Mouse (Mus musculus) c-Kit-positive CD71-positive TER-119-negative erythroid progenitor cells, embryonic 14.5 days (primary cell): Measurements from ENCODE around the gene Clstn1.

ENCODE experiments used
- DNase-seq: peaks from one replicate; pipeline ENCODE4 v3.0.0-alpha.2; 2013; ENCODE audit warnings: low read depth

The Clstn1 gene

DNA sequence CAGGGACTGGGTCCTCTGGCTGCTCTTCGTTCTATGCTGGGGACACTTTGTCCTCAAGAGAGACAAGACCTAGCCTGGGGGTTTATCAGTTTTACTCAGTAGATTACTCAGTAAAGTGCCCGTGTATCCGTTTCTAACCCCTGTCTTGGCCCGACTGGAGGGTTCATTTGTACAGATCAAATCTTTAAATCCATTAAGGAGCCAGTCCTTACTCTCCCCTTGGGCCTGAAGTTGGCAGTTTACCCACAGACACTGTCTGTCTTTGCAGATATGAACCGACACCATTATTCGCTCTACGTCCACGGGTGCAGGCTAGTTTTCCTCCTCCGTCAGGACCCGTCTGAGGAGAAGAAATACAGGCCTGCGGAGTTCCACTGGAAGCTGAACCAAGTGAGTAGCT lies 48.7 kb downstream of the Clstn1 start:
- no peak for DNase-seq

DNA sequence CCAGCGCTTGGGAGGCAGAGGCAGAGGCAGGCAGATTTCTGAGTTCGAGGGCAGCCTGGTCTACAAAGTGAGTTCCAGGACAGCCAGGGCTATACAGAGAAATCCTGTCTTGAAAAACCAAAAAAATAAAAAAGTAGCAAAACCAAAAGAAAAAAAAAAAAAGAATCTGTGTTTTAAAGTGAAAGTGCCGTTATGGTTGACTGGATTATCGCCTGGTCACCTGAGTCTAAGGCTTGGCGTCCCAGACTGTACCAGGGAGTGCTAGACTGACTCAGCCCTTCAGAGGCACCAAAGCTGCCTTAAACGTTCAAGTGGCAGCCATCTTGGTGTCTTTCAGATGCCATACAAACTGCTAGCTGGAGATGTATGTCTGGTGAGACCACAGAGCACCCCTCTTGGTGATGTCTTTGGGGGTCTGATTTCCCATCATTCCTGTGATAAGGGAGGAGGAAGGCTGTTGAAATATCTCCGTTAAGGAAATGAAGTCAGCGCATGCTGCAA lies 49.7 kb downstream of the Clstn1 start:
- no peak for DNase-seq

DNA sequence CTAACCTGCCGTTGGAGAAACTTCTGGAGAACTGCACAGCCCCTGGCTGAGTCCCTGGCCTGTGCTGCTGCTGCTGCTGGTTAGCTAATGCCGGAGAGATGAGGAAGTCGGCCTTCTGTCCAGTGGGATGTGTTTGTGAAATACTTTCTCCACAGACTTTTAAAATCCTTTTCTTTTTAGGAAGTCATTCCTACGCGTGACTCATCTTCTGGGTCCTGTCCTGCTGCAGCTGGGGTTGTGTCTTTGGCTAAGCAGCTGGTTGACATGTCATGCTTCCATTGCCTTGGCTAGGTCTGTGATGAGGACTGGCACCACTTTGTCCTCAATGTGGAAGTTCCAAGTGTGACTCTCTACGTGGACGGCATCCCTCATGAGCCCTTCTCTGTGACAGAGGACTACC lies 51.7 kb downstream of the Clstn1 start:
- DNase-seq = no peak

DNA sequence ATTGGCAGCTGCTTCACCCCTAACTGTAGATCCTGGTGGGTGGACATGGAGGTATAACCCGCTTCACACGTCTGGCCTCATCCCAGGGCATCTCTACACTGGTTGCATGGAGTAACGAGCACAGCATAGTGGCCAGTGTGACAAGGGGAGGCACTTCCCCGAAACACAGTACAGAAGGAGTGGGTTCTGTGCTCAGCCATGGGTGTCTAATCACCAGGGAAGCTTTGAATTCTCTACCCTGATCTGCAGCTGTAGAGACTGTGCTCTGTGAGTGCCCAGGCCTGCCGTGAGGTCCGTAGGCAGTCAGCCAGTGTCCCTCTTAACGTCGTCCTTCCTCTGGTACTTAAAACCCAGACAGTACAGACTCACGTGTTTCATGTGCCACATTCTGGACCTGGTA lies 54.6 kb downstream of the Clstn1 start:
- no peak for DNase-seq

DNA sequence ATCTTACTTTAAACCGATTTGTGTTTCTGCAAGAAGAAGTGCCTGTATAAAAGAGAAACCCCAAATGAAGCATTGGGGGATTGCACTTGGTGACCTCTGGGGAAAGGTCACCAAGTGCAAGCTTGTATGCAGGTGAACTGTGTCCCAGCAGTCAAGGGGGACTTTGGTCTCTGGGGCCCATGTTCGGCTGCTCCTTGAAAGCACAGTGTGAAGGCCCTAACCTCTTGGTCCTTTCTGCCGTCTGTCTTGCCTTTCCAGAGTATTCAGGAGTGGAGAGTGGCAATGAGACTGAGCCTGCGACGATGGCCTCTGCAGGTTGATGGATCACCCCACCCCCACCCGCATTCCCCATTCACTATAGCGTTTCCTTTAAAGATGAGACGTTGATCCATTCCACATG lies 55.1 kb downstream of the Clstn1 start:
- DNase-seq = no peak

DNA sequence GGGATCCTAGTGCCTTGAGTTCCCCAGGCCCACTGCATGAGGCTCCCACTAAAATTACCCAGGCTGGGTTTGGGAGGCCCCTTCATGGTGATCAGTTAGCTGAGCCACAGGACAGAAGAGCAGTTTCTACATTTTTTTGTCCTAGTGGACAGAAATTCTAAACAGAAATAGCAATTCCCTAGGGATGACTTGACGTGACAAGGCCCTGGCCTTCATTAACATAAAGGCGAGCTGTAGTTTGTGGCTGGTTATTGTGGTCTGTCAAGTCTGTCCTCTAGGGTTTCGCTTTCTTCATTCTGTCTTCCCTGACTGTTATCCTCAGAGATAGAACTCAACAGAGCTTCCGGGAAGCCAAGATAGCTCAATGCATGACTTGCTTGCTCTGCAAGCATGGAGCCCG lies 55.7 kb downstream of the Clstn1 start:
- DNase-seq = no peak

DNA sequence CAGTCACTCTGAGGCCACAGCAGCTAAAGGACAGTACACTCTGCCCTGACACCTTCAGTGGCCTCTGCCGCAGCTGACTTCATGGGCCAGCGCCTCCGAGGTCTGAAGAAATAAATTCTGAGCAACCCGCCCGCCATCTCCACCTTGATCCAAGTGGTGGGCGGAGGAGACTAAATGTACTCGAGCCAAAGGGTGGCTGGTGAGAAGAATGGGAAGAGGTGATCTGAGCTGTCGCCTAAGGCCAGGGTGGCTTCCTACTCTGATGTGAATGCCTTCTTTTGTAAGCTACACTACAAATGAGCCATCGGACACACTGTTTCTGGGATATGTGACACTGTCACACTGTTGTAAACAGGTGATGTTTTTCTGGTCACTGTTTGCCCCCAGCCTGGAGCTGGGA lies 59.5 kb downstream of the Clstn1 start:
- DNase-seq = no peak

DNA sequence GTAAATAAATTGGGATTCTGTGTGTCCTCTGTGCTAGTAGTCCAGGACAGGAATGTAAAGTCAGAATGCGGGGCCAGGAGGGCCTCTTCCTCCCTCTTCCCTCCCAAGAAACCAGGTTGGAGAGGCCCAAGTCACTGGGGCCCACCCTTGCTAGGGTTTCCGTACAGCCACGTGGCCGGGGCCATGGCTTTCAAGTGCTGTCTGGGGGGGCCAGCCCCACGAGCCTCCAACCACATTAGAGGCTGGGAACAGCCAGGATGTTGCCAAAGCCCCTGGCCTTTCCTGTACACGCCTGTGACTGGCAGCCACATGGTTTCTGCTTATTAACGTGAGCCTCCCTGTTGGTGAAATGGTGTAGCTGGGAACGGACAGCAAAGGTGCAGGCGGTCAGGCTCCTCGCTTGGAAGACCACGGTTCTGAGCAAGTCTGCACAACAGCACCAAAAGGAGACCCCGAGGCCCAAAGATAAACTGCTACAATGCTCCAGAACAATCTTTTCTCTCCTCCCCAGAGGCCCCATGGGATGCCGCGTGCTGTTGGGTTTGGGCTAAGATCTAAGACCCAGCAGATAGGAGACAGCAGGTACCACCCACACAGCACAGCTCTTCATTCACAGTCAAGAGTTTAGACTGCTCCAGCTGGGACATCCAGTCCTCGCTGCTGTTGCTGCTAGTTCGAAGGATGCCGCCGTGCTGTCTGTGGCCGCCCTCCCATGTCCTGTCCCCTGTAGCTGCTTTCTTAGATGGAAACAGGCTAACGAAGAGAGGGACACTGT lies 62.0 kb downstream of the Clstn1 start:
- no peak for DNase-seq

DNA sequence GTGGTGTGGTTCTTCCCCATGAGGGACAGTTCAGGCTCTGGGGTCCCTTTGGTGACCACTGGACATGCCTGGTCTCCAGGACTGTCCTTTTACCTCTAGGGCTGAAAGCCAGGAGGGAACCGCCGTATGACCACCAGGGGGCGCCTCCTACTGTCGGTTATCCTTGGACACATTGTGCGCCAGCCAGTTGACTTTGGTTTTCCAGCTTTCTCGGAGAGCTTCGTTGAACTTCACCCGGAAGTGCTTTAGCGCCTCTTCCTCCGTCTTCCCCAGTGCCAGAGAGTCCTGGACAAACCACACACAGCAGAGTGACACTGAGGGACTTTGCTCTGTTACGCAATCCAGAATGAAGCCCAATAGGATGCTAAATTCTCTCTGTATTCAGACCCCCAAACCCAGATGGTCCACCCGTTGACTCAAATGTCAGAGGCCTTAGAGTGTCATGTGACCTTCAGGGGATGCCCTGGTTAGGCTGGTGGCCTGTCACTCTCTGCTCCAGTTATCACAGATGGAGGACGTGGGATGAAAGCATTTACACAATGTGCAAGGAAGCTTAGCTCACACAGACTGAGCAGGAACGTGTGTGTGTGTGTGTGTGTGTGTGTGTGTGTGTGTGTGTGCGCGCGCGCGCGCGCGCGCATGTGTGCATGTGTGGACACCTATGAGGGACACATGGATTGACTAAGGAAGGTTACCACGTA lies 64.4 kb downstream of the Clstn1 start:
- DNase-seq = peak; percentile 36

DNA sequence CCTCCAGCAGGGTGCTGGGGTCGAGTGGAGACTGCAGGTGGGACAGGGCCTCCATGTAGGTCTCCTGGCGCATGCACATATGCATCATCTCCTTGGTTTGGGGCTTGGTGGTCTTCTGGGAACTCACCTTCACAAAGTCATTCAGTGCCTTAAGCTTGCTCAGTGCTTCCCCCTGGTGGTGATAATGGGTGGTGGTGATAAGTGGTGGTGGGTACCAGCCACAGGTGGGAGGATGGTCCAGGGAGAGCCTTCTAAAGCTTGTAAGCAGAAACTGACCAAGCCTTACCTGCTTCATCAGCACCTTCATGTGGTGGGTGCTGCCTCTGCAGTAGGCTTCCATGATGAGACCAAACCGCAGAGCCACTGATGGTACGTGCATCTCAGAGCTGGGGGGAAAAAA lies 68.0 kb downstream of the Clstn1 start:
- DNase-seq = no peak

DNA sequence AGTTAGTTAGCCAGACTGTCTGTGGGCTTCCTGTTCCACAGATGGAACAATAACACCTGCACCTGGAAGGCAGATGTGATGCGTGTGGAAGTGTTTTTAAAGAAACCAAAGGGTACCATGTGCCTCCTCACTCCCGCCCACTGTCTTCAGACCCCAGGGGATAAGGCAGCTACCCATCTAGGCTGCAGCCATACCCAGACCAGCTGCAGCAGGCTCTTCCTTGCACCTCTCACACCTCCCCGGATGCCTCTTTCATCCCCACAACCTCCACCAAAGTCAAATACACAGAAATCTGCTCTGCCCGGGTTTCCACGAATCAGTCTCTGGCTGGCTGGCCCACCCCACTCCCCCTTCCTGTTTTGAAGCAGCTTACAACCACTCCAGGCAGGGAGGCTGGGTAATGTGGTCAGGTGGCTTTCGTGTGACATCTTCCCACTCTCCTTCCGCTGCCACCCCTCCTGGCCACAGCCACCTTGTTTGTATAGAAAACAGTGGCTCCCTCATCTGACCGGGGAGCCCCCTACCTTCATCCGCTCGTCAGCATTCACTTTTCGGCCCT lies 71.7 kb downstream of the Clstn1 start:
- no peak for DNase-seq

DNA sequence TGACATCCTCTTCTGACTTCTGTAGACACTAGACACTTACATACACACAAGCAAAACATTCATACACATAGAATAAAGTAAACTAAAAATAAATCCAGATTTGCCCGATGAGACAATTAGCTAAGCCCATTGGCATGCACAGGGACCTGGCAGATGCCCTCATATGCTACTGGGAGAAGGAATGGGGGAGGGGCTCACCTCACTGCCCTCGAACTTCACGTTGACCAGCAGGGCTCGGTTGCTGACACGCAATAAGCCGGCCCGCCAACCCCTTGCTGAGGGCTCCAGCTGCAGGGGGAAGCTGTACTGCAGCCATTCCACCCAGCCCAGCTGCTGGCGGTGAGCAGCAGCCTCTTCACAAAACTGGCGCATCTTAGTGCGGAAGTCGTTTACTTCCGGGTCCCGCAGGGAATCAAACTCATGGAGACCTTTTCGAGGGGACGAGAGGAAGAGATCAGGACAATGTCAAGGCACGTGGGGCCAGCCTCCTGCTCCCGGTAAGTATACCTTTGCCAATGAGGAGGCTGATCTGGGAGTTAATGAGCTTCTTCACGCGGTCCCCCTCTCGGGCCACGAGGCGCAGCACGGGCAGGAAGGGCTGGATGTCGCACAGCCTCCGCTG lies 73.3 kb downstream of the Clstn1 start:
- no peak for DNase-seq

DNA sequence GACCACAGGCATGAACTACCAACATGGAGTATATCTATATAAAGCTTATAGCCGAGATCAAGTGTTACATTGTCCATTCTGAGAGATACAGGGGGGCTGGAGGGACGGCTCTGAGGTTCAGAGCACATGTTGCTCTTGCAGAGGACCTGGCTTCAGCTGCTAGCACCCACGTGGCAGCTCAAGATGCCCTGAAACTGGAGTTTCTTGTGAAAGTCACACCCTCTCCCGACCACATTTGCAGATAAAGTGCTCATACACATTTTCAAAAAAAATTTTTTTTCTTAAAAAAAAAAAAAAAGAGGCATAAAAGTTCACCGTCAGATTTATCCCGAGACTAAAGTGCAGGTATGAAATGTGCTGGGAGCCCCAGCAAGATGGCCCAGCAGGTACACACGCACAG lies 74.3 kb downstream of the Clstn1 start:
- no peak for DNase-seq

DNA sequence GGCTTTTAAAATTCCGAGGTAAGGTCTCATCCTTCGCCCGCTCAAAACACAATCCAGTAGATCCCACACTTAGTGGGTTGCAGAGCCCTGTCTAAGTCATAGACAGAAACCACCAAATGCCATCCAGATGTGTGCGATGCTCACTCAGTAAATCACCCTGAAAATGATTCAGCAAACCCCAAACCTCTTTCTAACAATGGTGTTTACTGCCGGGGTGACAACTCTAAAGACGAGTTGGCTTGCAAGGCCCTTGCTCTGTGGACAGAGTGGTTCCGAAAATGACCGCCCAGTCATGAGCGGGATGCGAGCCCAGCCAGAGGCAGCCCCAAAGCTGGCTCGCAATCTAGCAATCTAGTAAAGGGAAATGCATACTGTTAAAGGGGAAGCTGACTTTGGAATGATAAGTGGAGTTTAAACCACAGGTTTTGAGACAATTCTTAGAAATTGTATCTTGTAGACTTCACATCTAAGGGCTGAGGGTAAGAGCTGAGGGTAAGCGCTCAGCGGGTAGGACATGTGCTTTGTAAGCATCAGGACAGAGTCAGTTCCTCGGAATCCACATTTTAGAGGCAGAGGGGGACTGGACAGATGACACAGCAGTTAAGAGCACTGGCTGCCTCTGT lies 75.8 kb downstream of the Clstn1 start:
- no peak for DNase-seq

DNA sequence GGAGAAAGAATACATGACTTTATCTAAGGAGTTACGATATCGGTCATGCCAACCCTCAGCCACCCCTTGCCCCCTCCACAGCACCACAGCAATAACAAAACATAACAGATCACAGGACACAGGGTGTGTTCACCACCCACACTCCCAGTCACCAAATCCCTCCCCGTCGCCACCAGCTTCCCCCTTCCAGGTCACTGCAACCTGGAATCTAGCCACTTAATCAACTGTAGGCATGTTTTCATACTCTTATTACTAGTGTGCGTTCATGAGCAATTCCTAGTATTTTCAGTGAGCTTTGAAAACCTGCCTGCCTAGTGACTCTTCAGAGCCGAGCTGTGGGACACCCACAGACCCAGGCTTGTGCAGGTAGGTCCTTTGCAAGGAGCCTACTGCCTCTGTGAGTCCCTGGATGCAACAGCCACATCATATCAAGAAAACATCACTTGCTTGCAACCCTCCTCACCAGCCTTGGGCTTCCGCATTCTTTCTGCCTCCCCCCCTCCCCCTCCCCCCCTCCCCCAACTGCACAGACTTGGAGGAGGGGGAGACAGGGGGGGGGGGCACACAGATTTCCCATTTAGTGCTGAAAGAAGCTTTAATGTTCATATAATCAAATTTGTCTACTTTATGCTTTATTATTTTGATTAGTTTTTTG lies 77.7 kb downstream of the Clstn1 start:
- DNase-seq = no peak

DNA sequence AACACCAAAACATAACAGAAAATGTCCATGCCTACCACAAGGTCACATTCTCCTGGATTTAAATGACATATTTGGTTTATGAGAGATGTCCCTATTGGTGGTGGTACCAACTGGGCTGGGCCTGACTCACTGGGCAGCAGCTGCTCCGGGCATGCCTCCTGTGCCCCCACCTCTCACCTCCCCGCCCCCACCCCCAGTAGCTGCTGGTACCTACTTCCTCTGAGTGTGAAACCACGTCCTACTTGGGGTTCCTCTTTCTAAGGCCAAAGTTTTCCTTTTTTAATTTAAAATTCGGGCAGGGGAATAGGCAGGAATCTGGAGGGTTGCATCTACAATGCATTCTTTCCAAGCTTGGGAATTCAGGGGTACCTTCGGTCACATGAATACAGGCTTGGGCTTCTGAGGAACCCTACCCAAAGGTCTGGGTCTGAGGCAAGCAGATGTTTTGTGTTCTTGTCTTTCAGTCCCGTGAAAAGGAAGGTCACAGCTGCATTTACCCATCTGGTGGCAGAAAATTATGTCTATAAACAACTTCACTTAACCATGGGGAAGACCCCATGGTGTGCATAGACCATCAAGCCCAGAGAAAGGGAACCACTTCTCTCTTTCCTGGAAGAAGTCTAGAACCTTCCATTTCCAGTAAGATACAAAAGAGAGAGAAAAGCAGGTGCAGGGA lies 78.9 kb downstream of the Clstn1 start:
- no peak for DNase-seq

DNA sequence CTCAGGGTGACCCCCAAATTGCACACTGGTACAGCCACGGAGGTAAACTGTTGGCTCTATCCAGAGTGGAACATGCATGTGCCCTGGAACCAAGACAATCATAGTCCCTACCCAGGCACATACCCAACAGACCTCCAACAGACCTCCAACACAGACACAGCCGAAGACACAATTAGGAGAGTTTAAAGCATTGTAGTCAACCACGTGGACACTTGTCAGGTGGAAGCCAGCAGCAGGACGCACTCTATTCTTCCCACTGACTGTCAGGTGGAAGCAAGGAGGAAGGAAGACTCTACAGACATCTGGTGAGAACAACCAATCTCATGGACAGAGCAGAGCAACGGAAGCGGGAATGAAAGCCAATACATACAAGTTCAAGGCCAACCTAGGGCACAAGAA lies 79.4 kb downstream of the Clstn1 start:
- no peak for DNase-seq

DNA sequence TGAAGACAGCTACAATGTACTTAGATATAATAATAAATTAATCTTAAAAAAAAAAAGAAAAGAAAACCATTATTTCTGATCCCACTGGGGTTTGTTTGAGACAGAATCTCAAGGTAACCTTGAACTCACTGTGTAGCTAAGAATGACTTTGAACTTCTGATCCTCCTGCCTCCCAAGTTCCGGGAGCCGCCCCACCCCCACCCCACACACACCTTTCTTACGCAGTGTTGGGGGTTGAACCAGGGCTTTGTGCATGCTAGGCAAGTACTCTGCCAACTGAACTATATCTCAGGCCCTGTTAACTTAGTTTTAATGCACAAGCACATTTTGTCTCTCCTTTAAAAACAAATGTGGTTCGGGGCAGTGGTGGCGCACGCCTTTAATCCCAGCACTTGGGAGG lies 84.9 kb downstream of the Clstn1 start:
- DNase-seq = no peak

DNA sequence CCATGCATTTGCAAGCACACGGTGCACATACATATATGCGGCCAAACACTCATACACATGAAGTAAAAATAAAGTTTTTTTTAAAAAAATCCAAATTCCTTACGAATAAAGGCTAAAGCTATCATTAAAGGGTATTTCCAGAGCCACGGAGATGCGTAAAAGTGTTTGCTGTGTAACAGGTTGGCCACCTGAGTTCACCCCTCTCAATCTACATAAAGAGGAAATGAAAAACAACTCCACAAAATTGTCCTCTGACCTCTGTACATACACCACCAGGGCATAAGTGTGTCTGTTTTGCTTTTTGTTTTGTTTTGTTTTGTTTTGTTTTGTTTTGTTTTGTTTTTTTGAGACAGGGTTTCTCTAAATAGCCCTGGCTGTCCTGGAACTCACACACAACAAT lies 86.5 kb downstream of the Clstn1 start:
- no peak for DNase-seq

DNA sequence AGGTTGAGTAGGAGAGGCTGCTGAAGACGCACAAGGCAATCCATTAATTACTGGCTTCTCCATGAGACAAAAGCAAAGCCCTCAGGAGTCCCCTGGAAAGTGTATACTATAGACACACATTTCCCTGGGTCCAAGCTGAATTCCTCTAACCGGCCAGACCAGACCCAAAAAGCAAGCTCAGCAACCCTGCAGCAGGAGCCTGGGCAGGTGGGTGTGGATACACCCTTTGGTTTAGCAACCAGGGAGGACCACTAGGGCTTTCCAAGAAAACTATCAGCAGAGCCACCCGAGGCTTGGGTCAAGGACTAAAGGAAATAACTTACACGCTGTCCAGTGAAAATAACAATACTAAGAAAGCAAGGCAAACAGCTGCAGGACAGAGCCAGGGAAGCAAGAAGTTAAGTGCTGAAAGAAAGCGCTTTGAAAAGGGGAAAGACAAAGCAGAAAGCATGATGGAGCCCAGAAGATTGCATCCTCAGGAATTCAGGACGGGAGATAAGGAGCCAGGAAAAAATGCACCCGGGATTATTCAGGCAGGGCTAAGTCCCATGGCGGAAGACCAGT lies 88.6 kb downstream of the Clstn1 start:
- DNase-seq = no peak
